Mouse (Mus musculus) ES-Bruce4 (cell line): ENCODE data around the gene Nphp1. TPM values are rescaled to one million over a fixed set of nuclear protein-coding genes. Genes with fewer than 3 reads are reported as not detected.
A peak's percentile ranks its signal among the peaks of the same experiment; 100 is the strongest.

Experiments
- H3K27ac ChIP-seq: 2 replicates; pipeline ENCODE4 v1.5.1; 2012; ENCODE audit warnings: low read length, inconsistent platforms; ENCODE audit not compliant: insufficient read depth
- H3K27me3 ChIP-seq: 2 replicates; pipeline ENCODE4 v1.6.1; 2012; ENCODE audit warnings: mild to moderate bottlenecking, low read length, inconsistent platforms; ENCODE audit not compliant: control insufficient read depth, poor library complexity, insufficient read depth, severe bottlenecking
- H3K36me3 ChIP-seq: 2 replicates; pipeline ENCODE4 v1.6.1; 2012; ENCODE audit warnings: inconsistent platforms, mild to moderate bottlenecking, low read length, moderate library complexity; ENCODE audit not compliant: control insufficient read depth, poor library complexity, insufficient read depth, severe bottlenecking
- H3K4me1 ChIP-seq: one replicate; pipeline ENCODE4 v1.8.1; 2011; ENCODE audit warnings: low read length; ENCODE audit not compliant: control insufficient read depth, insufficient read depth
- H3K4me3 ChIP-seq: 2 replicates; pipeline ENCODE4 v1.5.1; 2011; ENCODE audit warnings: low read depth, mild to moderate bottlenecking, low read length
- H3K9ac ChIP-seq: 2 replicates; pipeline ENCODE4 v1.6.1; 2012; ENCODE audit warnings: low read depth, mild to moderate bottlenecking, inconsistent platforms; ENCODE audit not compliant: poor library complexity, severe bottlenecking
- H3K9me3 ChIP-seq: replicated peaks from 2 replicates; pipeline ENCODE4 v1.6.1; 2012; ENCODE audit warnings: mild to moderate bottlenecking, low read length, inconsistent platforms; ENCODE audit not compliant: control insufficient read depth, poor library complexity, insufficient read depth, severe bottlenecking
- CTCF ChIP-seq: IDR thresholded peaks from one replicate; pipeline ENCODE4 v1.8.1; 2011; ENCODE audit warnings: low read depth, low read length
- EP300 ChIP-seq: IDR thresholded peaks from 2 replicates; pipeline ENCODE4 v1.6.1; 2011; ENCODE audit warnings: low read depth, low read length; ENCODE audit not compliant: insufficient read depth
- POLR2A ChIP-seq: IDR thresholded peaks from one replicate; pipeline ENCODE4 v1.8.1; 2011; ENCODE audit warnings: low read length; ENCODE audit not compliant: insufficient read depth
- polyA plus RNA-seq: library from polyadenylated mRNA; stranded (reverse); fragments of >200 nt; gene quantifications from 2 replicates; pipeline ENCODE4 v1.2.4, GENCODE M21; 2011; ENCODE audit warnings: low read depth; ENCODE audit not compliant: missing spikeins, insufficient read depth, insufficient read length

The Nphp1 gene
- polyA plus RNA-seq, 1 experiment, result 9.7 TPM

DNA sequence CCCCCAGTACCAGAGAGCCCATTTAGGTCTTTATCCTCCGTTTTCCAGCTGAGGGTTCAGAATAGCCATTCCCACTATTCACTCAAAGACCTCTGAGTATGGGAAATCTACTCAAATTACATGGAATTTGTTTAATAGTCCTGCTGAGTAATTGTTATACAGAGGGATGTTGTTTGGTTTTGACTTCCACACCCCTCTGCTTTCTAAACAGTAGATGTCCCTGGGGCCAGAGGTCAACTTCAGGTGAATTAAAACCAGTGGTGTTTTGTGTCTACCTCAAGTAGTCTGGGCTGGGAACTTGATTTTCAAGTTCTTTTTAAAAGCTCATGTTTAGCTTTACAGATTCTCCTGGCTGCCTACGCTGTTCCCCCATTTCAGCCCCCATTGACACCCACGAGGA, 74.0 kb downstream of the Nphp1 start:
- Histone ChIP-seq H3K4me3 (no peak overlapping the region), H3K27ac (no peak overlapping the region)
- TF ChIP-seq EP300 (no peak), CTCF (no peak), POLR2A (no peak)

DNA sequence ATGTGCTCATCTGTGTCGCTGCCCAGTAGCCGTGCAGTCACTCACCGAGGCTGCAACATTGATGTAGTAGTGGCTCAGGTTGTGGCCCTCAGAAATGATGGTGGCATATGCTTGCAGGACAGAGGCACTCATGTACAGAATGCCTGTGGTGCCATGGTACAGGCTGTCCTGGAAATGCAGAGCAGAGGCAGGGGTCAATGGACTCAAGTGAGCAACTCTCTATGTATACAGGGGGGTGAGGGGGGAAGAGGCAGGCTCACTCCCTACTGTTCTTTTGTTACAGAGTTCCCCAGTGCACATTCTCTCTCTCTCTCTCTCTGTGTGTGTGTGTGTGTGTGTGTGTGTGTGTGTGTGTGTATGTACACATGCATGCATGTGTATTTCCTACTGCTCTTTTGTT, 79.9 kb downstream of the Nphp1 start:
- Histone ChIP-seq H3K36me3 (no peaks in the 10 kb centered on the region), H3K9me3 (no peaks in the 10 kb centered on the region), H3K27me3 (no peaks in the 10 kb centered on the region), H3K27ac (no peak overlapping the region), H3K4me1 (peaks cover 2% of the 10 kb centered on the region), H3K9ac (no peak overlapping the region), H3K4me3 (no peak overlapping the region)
- TF ChIP-seq EP300 (no peak), POLR2A (no peak), CTCF (no peak)

More for the DNA sequence above, 74.0 kb downstream of the Nphp1 start:
- Histone ChIP-seq H3K9me3 (no peaks in the 10 kb centered on the region), H3K36me3 (no peaks in the 10 kb centered on the region), H3K9ac (no peak overlapping the region), H3K27me3 (no peaks in the 10 kb centered on the region), H3K4me1 (peaks cover 2% of the 10 kb centered on the region)

DNA sequence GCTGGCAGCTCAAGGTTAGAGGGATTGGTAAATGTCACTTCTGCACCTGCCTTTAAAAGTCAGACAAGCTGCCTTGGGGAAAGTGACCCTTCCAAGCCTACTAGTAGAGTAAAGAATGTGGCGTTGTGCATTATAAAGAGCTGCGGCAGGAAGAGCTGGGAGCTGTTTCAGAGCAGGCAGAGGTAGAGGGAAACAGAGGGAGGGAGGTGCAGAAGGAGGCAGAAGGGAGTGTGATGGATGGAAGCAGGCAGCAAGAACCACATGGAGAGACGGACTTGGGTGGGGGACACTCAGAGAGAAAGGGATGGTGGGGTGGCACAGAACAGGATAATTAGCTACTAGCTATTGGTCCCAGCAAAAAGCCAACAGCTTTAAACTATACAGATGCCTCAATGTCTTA, 80.6 kb downstream of the Nphp1 start:
- TF ChIP-seq POLR2A (no peak), CTCF (no peak), EP300 (peak; percentile 72; the same call in 1 of the 2 replicates)

DNA sequence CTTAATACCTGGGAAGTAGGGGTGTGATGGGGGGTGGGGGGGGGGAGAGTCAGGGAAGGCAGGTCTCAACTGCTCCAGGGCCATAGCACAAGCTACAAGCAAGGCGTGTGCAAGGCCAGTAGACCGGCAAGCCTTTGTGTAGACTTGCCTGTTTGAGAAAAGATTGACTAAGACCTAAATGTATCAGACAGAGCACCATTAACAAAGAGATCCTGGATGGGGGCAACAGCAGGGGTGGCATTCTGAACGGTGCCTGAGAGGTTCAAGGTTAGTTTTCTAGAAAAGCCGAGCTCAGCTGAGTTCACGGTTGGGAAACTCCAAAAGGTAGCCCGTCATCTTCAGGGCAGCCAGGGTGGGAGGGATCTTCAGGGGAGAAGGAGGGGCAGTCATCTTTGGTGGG, 83.4 kb downstream of the Nphp1 start:
- no peak overlapping the region for H3K9ac ChIP-seq
- H3K4me1 ChIP-seq, result peaks cover 2% of the 10 kb centered on the region
- no peak overlapping the region for H3K4me3 ChIP-seq
- no peaks in the 10 kb centered on the region for H3K9me3 ChIP-seq
- H3K36me3 ChIP-seq, result no peaks in the 10 kb centered on the region
- TF ChIP-seq EP300 (no peak), CTCF (no peak), POLR2A (no peak)
- H3K27ac ChIP-seq, result no peak overlapping the region
- H3K27me3 ChIP-seq, result no peaks in the 10 kb centered on the region

More for the DNA sequence above, 80.6 kb downstream of the Nphp1 start:
- no peaks in the 10 kb centered on the region for H3K36me3 ChIP-seq
- H3K9me3 ChIP-seq, result no peaks in the 10 kb centered on the region
- no peaks in the 10 kb centered on the region for H3K27me3 ChIP-seq
- peaks cover 2% of the 10 kb centered on the region for H3K4me1 ChIP-seq
- no peak overlapping the region for H3K27ac ChIP-seq
- H3K4me3 ChIP-seq, result no peak overlapping the region
- no peak overlapping the region for H3K9ac ChIP-seq

Other genes starting within 250 kb of the Nphp1 start
- 1.2 and 1.3 TPM in 2 replicates for gene Prom2, start 247.4 kb downstream of the Nphp1 start, polyA plus RNA-seq
- gene Zfp661, start 201.8 kb downstream of the Nphp1 start, polyA plus RNA-seq, result 5.4 and 7.6 TPM in 2 replicates
- 200 and 203 TPM in 2 replicates for gene Mrps5, start 201.7 kb downstream of the Nphp1 start, polyA plus RNA-seq
- gene Mal, start 132.2 kb downstream of the Nphp1 start, polyA plus RNA-seq, result 3.9 and 4.9 TPM in 2 replicates
- gene Mall, start 59.0 kb downstream of the Nphp1 start, polyA plus RNA-seq, result 5.2 and 5.3 TPM in 2 replicates
- 16.6 and 17.6 TPM in 2 replicates for gene Mtln, start 3.6 kb upstream of the Nphp1 start, polyA plus RNA-seq
- gene Bub1, start 43.0 kb upstream of the Nphp1 start, polyA plus RNA-seq, result 191 and 198 TPM in 2 replicates
- gene Acoxl, start 50.0 kb upstream of the Nphp1 start, polyA plus RNA-seq, result 0.29 TPM in 1 of 2 replicates, not detected in the other